In the genomic region with DNA sequence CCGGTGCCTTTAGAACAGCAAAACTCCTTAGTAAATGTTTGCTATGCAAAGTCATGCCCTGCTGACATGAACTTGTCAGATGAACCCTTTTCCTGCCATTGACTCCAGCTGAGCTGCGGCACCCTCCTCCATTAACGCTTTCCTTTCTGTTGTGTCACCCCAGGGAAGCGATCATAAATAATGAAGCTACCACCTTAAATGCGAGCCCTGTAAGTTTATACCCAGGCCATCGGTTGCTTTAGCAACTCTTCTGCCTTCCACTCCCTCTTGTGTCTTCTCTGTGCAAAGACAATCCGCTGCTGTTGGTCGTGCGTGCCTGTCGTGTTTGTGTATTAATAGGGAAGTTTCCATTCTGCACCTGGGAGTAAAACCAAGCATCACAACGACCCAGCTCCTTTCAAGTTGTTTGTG, we compare ENCODE assay signal across 9 mouse cellular contexts. TPM values are rescaled to one million over a fixed set of nuclear protein-coding genes. Genes with fewer than 3 reads are reported as not detected.
DNase-seq lines count a peak whose midpoint lies in the region; ATAC-seq lines count a peak whose summit lies in the region.
"Had no signal": no experiment of that assay in that cellular context is flagged by ENCODE, and none has a peak within 500 bp of the region (broad histone marks: within the 10 kb centered on the region; RNA-seq: fewer than 3 reads in every experiment).

No protein-coding gene starts in this region.

- 0 out of 2 replicates have a peak, but pooled peaks cover 8% of the 10 kb centered on the region for H3K27me3 ChIP-seq in forebrain, embryonic 16.5 days (replicated peaks; ENCODE audit: control insufficient read depth, insufficient read depth, low read length)
- H3K27me3 ChIP-seq in kidney, embryonic 15.5 days: peaks cover 33% of the 10 kb centered on the region
- peaks cover 44% of the 10 kb centered on the region for H3K27me3 ChIP-seq in neural tube, embryonic 13.5 days

- H3K4me3 ChIP-seq in forebrain, embryonic 16.5 days (replicated peaks; ENCODE audit: low read length): peak overlapping the region; percentile 22; the same call in 1 of the 2 replicates
- peak overlapping the region; percentile 20 for H3K4me3 ChIP-seq in kidney, embryonic 15.5 days (replicated peaks)
- no peak overlapping the region for H3K4me3 ChIP-seq in neural tube, embryonic 13.5 days

- H3K27ac ChIP-seq in forebrain, embryonic 16.5 days (ENCODE audit: low read length): no peak overlapping the region
- no peak overlapping the region for H3K27ac ChIP-seq in kidney, embryonic 15.5 days
- no peak overlapping the region for H3K27ac ChIP-seq in neural tube, embryonic 13.5 days (replicated peaks)
- H3K27ac ChIP-seq: limb, embryonic 12.5 days had no signal

- no peaks in the 10 kb centered on the region for H3K36me3 ChIP-seq in forebrain, embryonic 16.5 days (ENCODE audit: control insufficient read depth, insufficient read depth)
- no peaks in the 10 kb centered on the region for H3K36me3 ChIP-seq in kidney, embryonic 15.5 days
- no peaks in the 10 kb centered on the region for H3K36me3 ChIP-seq in neural tube, embryonic 13.5 days
- H3K36me3 ChIP-seq: limb, embryonic 12.5 days had no signal

- 10% methylated on average over 11 of the region's 11 CpGs for WGBS in forebrain, embryonic 16.5 days
- 2% methylated on average over 11 of the region's 11 CpGs for WGBS in kidney, embryonic 15.5 days
- 3% methylated on average over 11 of the region's 11 CpGs for WGBS in neural tube, embryonic 13.5 days

- peaks cover 20% of the 10 kb centered on the region for H3K4me1 ChIP-seq in forebrain, embryonic 16.5 days (replicated peaks; ENCODE audit: control insufficient read depth, insufficient read depth, low read length)
- peaks cover 43% of the 10 kb centered on the region for H3K4me1 ChIP-seq in kidney, embryonic 15.5 days
- H3K4me1 ChIP-seq in neural tube, embryonic 13.5 days (replicated peaks): peaks cover 29% of the 10 kb centered on the region

- no peaks in the 10 kb centered on the region for H3K9me3 ChIP-seq in forebrain, embryonic 16.5 days (ENCODE audit: control insufficient read depth, low read length)
- H3K9me3 ChIP-seq in kidney, embryonic 15.5 days (replicated peaks): no peaks in the 10 kb centered on the region
- H3K9me3 ChIP-seq in neural tube, embryonic 13.5 days: no peaks in the 10 kb centered on the region
- H3K9me3 ChIP-seq: limb, embryonic 12.5 days had no signal

- H3K9ac ChIP-seq in forebrain, embryonic 16.5 days (replicated peaks; ENCODE audit: low read depth, low read length): no peak overlapping the region
- no peak overlapping the region for H3K9ac ChIP-seq in kidney, embryonic 15.5 days
- no peak overlapping the region for H3K9ac ChIP-seq in neural tube, embryonic 13.5 days
- H3K9ac ChIP-seq: limb, embryonic 12.5 days had no signal

- peak overlapping the region; percentile 32 for H3K4me2 ChIP-seq in forebrain, embryonic 16.5 days (ENCODE audit: low read length)
- H3K4me2 ChIP-seq in kidney, embryonic 15.5 days: peak overlapping the region; percentile 86
- H3K4me2 ChIP-seq in neural tube, embryonic 13.5 days: peak overlapping the region; percentile 86; the same call in 1 of the 2 replicates

- no peak for ATAC-seq in forebrain, embryonic 16.5 days
- no peak; the same call in 1 of the 2 replicates for ATAC-seq in kidney, embryonic 15.5 days (replicated peaks; ENCODE audit: low FRiP score)
- ATAC-seq in neural tube, embryonic 13.5 days (ENCODE audit: low read depth): no peak

- DNase-seq in layer of hippocampus, adult 9-11 months: peak; percentile 47
- no peak for DNase-seq in layer of hippocampus, postnatal 10 days (ENCODE audit: low spot score in 2 of 2)
- DNase-seq in adipocyte (ENCODE audit: low spot score): peak; percentile 31
- DNase-seq in urinary bladder, postnatal 25 days (ENCODE audit: low spot score): no peak
- DNase-seq in gastrocnemius, adult 18-20 months (ENCODE audit: low spot score): no peak

RNA-seq across cellular contexts. Expression of gene Dusp14, which starts 3.0 kb away (rescaled TPM):
- total RNA-seq in layer of hippocampus, postnatal 10 days (2021): 10 to 100 TPM; 15.9 to 17.3 TPM
- polyA plus RNA-seq in forebrain, embryonic 16.5 days (2015; fragmentation: Nextera tagmentation; extraction: Ambion mirVana): 28.0 and 30.0 TPM in 2 replicates
- 30.2 and 32.6 TPM in 2 replicates for polyA plus RNA-seq in kidney, embryonic 15.5 days (2015; fragmentation: Nextera tagmentation; extraction: Ambion mirVana)
- polyA plus RNA-seq in neural tube, embryonic 13.5 days (2015; fragmentation: Nextera tagmentation; extraction: Ambion mirVana): 8.7 and 10.4 TPM in 2 replicates
- 1 to 10 TPM; 6.0 to 7.7 TPM for total RNA-seq in gastrocnemius, adult 18-20 months (2021)

Comparison
In these comparisons a context has a peak if more than half of its experiments do, and no peak if none do; other contexts are left out.
1. DNase-seq: peak in layer of hippocampus, adult 9-11 months (single experiment) and adipocyte (single experiment); none in layer of hippocampus, postnatal 10 days (0 of 2), urinary bladder, postnatal 25 days (single experiment) and gastrocnemius, adult 18-20 months (single experiment).
2. H3K4me2 ChIP-seq: peak in every context shown above with its lines; median percentile 86 in kidney, embryonic 15.5 days; 86 in neural tube, embryonic 13.5 days; 32 in forebrain, embryonic 16.5 days.